Mouse (Mus musculus): Measurements from ENCODE around the gene Mtmr10. TPM values are rescaled to one million over a fixed set of nuclear protein-coding genes. Genes with fewer than 3 reads are reported as not detected.

Mtmr10 gene
- polyA plus RNA-seq, 1 experiment from 2014 or later = 11.2 TPM

GRCm38 (mm10) chr7:64326892-64327291 is 39.4 kb downstream of the Mtmr10 start:
- Histone ChIP-seq H3K9me3 (ENCODE audit: control insufficient read depth, low read length) (no peaks in the 10 kb centered on the region), H3K4me2 (ENCODE audit: low read depth, low read length) (no peak overlapping the region), H3K9ac (ENCODE audit: low read length) (no peak overlapping the region), H3K36me3 (ENCODE audit: control insufficient read depth, insufficient read depth, low read length) (no peaks in the 10 kb centered on the region; the same call in none of the 2 replicates), H3K27ac (ENCODE audit: low read length) (no peak overlapping the region), H3K27me3 (ENCODE audit: control insufficient read depth, insufficient read depth, low read depth, low read length) (no peaks in the 10 kb centered on the region), H3K4me1 (replicated peaks; ENCODE audit: control insufficient read depth, insufficient read depth, low read length) (no peaks in the 10 kb centered on the region), H3K4me3 (ENCODE audit: low read length) (no peak overlapping the region)
- WGBS = 32% methylated on average over 1 of the region's 1 CpGs
- peak; percentile 56 for ATAC-seq (ENCODE audit: low read depth)

- Histone ChIP-seq H3K4me3 (ENCODE audit: low read length) (no peak overlapping the region), H3K27me3 (ENCODE audit: control insufficient read depth, insufficient read depth, low read depth, low read length) (no peaks in the 10 kb centered on the region), H3K4me1 (replicated peaks; ENCODE audit: control insufficient read depth, insufficient read depth, low read length) (no peaks in the 10 kb centered on the region), H3K36me3 (ENCODE audit: control insufficient read depth, insufficient read depth, low read length) (no peaks in the 10 kb centered on the region; the same call in none of the 2 replicates), H3K4me2 (ENCODE audit: low read depth, low read length) (no peak overlapping the region), H3K27ac (ENCODE audit: low read length) (no peak overlapping the region), H3K9ac (ENCODE audit: low read length) (no peak overlapping the region), H3K9me3 (ENCODE audit: control insufficient read depth, low read length) (no peaks in the 10 kb centered on the region)
- 87% methylated on average over 4 of the region's 4 CpGs for WGBS
- ATAC-seq (ENCODE audit: low read depth) = no peak
These were observed 40.0 kb downstream of the Mtmr10 start for GRCm38 (mm10) chr7:64327486-64327885.

DNA sequence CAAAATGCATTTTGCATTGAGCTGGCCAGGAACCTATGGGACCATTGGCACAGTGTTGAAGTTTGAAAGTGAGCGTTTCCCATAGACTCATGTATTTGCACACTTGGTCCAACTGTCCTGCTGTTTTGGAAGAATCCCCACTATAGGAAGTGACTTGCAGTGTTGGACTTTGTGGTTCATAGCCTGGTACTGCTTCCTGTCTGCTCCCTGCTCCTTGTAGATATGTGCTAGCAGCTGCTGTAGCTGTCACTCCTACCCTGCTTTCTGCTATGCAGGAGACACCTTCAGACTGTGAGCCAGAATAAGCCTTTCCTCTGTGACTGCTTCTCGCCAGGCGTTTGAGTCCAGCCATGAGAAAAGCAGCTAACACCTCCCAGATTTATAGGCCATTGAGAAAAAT is 43.9 kb downstream of the Mtmr10 start:
- no peaks in the 10 kb centered on the region for H3K27me3 ChIP-seq (ENCODE audit: control insufficient read depth, insufficient read depth, low read depth, low read length)
- H3K9ac ChIP-seq (ENCODE audit: low read length) = no peak overlapping the region
- H3K4me1 ChIP-seq (replicated peaks; ENCODE audit: control insufficient read depth, insufficient read depth, low read length) = no peaks in the 10 kb centered on the region
- H3K27ac ChIP-seq (ENCODE audit: low read length) = no peak overlapping the region
- no peak overlapping the region for H3K4me3 ChIP-seq (ENCODE audit: low read length)
- ATAC-seq (ENCODE audit: low read depth) = no peak
- no peak overlapping the region for H3K4me2 ChIP-seq (ENCODE audit: low read depth, low read length)
- H3K36me3 ChIP-seq (ENCODE audit: control insufficient read depth, insufficient read depth, low read length) = peaks cover 10% of the 10 kb centered on the region; the same call in 1 of the 2 replicates
- no peaks in the 10 kb centered on the region for H3K9me3 ChIP-seq (ENCODE audit: control insufficient read depth, low read length)
- whole genome bisulfite sequencing = 82% methylated on average over 3 of the region's 3 CpGs

- no peak overlapping the region for H3K27ac ChIP-seq (ENCODE audit: low read length)
- no peaks in the 10 kb centered on the region for H3K9me3 ChIP-seq (ENCODE audit: control insufficient read depth, low read length)
- H3K9ac ChIP-seq (ENCODE audit: low read length) = no peak overlapping the region
- H3K36me3 ChIP-seq (ENCODE audit: control insufficient read depth, insufficient read depth, low read length) = peaks cover 16% of the 10 kb centered on the region; the same call in 1 of the 2 replicates
- H3K4me1 ChIP-seq (replicated peaks; ENCODE audit: control insufficient read depth, insufficient read depth, low read length) = no peaks in the 10 kb centered on the region
- no peak overlapping the region for H3K4me2 ChIP-seq (ENCODE audit: low read depth, low read length)
- WGBS = 75% methylated on average over 1 of the region's 1 CpGs
- no peak for ATAC-seq (ENCODE audit: low read depth)
- H3K27me3 ChIP-seq (ENCODE audit: control insufficient read depth, insufficient read depth, low read depth, low read length) = no peaks in the 10 kb centered on the region
- no peak overlapping the region for H3K4me3 ChIP-seq (ENCODE audit: low read length)
These were observed 45.2 kb downstream of the Mtmr10 start for GRCm38 (mm10) chr7:64332686-64333085.

DNA sequence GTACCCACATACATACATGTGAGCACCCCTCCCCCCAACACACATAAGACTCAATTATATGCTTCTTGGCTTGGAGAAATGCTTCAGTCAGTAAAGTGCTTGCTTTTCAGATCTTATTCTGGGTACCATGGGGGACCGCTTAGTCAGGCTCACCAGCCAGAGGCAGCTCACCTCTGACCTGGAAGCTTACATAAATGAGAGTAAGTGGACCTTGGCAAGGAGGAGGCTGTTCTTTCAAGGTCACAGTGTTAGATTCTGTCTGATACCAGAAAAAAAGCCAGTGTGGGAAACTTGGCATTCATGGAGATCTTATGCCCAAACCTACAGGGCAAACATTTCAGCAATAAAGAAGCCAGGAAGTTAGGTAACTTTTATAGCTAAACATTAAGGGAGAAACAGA is 60.4 kb downstream of the Mtmr10 start:
- no peaks in the 10 kb centered on the region for H3K27me3 ChIP-seq (ENCODE audit: control insufficient read depth, insufficient read depth, low read depth, low read length)
- H3K4me3 ChIP-seq (ENCODE audit: low read length) = no peak overlapping the region
- no peak overlapping the region for H3K9ac ChIP-seq (ENCODE audit: low read length)
- no peak overlapping the region for H3K27ac ChIP-seq (ENCODE audit: low read length)
- WGBS = 79% methylated on average over 1 of the region's 1 CpGs
- H3K9me3 ChIP-seq (ENCODE audit: control insufficient read depth, low read length) = no peaks in the 10 kb centered on the region
- no peak for ATAC-seq (ENCODE audit: low read depth)
- peaks cover 7% of the 10 kb centered on the region; the same call in 1 of the 2 replicates for H3K36me3 ChIP-seq (ENCODE audit: control insufficient read depth, insufficient read depth, low read length)
- H3K4me1 ChIP-seq (replicated peaks; ENCODE audit: control insufficient read depth, insufficient read depth, low read length) = no peaks in the 10 kb centered on the region
- H3K4me2 ChIP-seq (ENCODE audit: low read depth, low read length) = no peak overlapping the region

DNA sequence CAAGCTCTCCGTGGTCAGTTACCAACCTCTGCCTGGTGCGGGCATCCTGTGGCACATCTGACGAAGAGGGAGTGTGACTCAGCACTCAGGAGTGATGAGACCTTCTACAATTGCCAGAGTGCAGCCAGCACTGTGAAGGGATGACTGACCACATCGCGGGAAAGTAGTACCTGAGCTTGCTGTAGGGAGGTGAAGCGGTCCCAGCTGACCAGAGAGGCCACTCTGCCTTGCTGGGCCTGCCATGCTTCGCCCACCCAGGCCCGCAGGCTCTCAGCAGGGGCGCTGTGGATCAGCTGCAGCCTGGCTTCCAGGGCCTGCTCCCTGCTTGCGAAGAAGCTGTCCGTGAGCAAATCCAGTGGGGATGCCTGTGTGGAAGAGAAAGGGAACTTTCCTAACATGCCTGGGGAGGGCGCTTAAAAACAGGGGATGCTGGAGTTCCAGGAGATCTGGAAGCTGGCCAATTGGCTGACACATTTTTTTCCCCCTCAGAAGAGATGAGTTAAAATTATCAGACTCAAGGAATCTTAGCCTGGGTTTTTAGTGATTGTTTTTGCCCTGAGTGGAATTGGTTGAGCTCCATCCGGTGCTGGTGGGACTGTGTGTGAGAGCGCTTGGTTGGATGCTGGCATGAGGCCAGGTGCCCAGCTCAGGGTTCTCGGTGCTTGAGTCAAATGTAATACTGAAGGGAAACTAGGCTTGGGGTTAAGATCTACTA is 61.9 kb downstream of the Mtmr10 start:
- H3K4me3 ChIP-seq (ENCODE audit: low read length) = no peak overlapping the region
- no peaks in the 10 kb centered on the region for H3K27me3 ChIP-seq (ENCODE audit: control insufficient read depth, insufficient read depth, low read depth, low read length)
- 0 out of 2 replicates have a peak, but pooled peaks have one; percentile 36 for ATAC-seq (ENCODE audit: low read depth)
- no peak overlapping the region for H3K4me2 ChIP-seq (ENCODE audit: low read depth, low read length)
- no peaks in the 10 kb centered on the region for H3K4me1 ChIP-seq (replicated peaks; ENCODE audit: control insufficient read depth, insufficient read depth, low read length)
- H3K36me3 ChIP-seq (ENCODE audit: control insufficient read depth, insufficient read depth, low read length) = peaks cover 14% of the 10 kb centered on the region
- no peaks in the 10 kb centered on the region for H3K9me3 ChIP-seq (ENCODE audit: control insufficient read depth, low read length)
- H3K27ac ChIP-seq (ENCODE audit: low read length) = no peak overlapping the region
- 78% methylated on average over 15 of the region's 15 CpGs for WGBS
- no peak overlapping the region for H3K9ac ChIP-seq (ENCODE audit: low read length)

GRCm38 (mm10) chr7:64351087-64351486 is 63.6 kb downstream of the Mtmr10 start:
- ATAC-seq (ENCODE audit: low read depth) = no peak
- no peak overlapping the region for H3K4me3 ChIP-seq (ENCODE audit: low read length)
- H3K4me2 ChIP-seq (ENCODE audit: low read depth, low read length) = no peak overlapping the region
- no peaks in the 10 kb centered on the region for H3K4me1 ChIP-seq (replicated peaks; ENCODE audit: control insufficient read depth, insufficient read depth, low read length)
- 78% methylated on average over 4 of the region's 4 CpGs for WGBS
- H3K36me3 ChIP-seq (ENCODE audit: control insufficient read depth, insufficient read depth, low read length) = peaks cover 14% of the 10 kb centered on the region
- H3K27ac ChIP-seq (ENCODE audit: low read length) = no peak overlapping the region
- H3K9me3 ChIP-seq (ENCODE audit: control insufficient read depth, low read length) = no peaks in the 10 kb centered on the region
- H3K9ac ChIP-seq (ENCODE audit: low read length) = no peak overlapping the region
- no peaks in the 10 kb centered on the region for H3K27me3 ChIP-seq (ENCODE audit: control insufficient read depth, insufficient read depth, low read depth, low read length)

DNA sequence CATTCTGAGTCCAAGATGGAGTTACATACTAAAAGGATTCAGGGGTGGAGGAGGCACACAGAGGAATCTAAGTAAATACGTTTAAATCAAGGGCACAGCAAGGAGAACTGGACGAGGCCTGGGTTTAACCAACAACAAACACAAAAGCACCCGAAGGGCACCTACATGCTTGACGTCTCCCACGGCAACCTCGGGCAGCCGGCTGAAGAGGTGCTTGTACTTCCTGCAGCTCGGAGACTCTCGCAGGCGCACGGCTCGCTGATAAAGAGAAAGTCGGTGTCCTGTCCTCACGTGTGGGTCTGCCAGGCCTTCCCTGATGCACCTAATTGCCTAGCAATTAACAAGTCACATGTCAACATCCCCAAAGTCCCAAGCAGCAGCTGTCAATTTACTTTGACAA is 66.8 kb downstream of the Mtmr10 start:
- 49% methylated on average over 14 of the region's 14 CpGs for WGBS
- H3K4me3 ChIP-seq (ENCODE audit: low read length) = no peak overlapping the region
- no peak overlapping the region for H3K9ac ChIP-seq (ENCODE audit: low read length)
- H3K27ac ChIP-seq (ENCODE audit: low read length) = no peak overlapping the region
- no peak for ATAC-seq (ENCODE audit: low read depth)
- H3K4me2 ChIP-seq (ENCODE audit: low read depth, low read length) = no peak overlapping the region
- H3K27me3 ChIP-seq (ENCODE audit: control insufficient read depth, insufficient read depth, low read depth, low read length) = no peaks in the 10 kb centered on the region
- H3K4me1 ChIP-seq (replicated peaks; ENCODE audit: control insufficient read depth, insufficient read depth, low read length) = no peaks in the 10 kb centered on the region; the same call in 1 of the 2 replicates
- H3K9me3 ChIP-seq (ENCODE audit: control insufficient read depth, low read length) = no peaks in the 10 kb centered on the region
- H3K36me3 ChIP-seq (ENCODE audit: control insufficient read depth, insufficient read depth, low read length) = peaks cover 17% of the 10 kb centered on the region

GRCm38 (mm10) chr7:64356661-64357060 is 69.2 kb downstream of the Mtmr10 start:
- 81% methylated on average over 5 of the region's 5 CpGs for WGBS
- H3K4me2 ChIP-seq (ENCODE audit: low read depth, low read length) = no peak overlapping the region
- H3K36me3 ChIP-seq (ENCODE audit: control insufficient read depth, insufficient read depth, low read length) = peaks cover 19% of the 10 kb centered on the region
- ATAC-seq (ENCODE audit: low read depth) = no peak
- no peak overlapping the region for H3K9ac ChIP-seq (ENCODE audit: low read length)
- no peaks in the 10 kb centered on the region; the same call in 1 of the 2 replicates for H3K4me1 ChIP-seq (replicated peaks; ENCODE audit: control insufficient read depth, insufficient read depth, low read length)
- no peaks in the 10 kb centered on the region for H3K27me3 ChIP-seq (ENCODE audit: control insufficient read depth, insufficient read depth, low read depth, low read length)
- no peaks in the 10 kb centered on the region for H3K9me3 ChIP-seq (ENCODE audit: control insufficient read depth, low read length)
- H3K27ac ChIP-seq (ENCODE audit: low read length) = no peak overlapping the region
- no peak overlapping the region for H3K4me3 ChIP-seq (ENCODE audit: low read length)

Measured in lung, embryonic 16.5 days (tissue).